Mouse (Mus musculus) induced T-regulatory cell, adult 2 months (primary cell): ENCODE results near the gene Elp6.

ENCODE experiments used
- DNase-seq: peaks from one replicate; pipeline ENCODE4 v3.0.0-alpha.2; 2012; ENCODE audit warnings: low read depth

The Elp6 gene

DNA sequence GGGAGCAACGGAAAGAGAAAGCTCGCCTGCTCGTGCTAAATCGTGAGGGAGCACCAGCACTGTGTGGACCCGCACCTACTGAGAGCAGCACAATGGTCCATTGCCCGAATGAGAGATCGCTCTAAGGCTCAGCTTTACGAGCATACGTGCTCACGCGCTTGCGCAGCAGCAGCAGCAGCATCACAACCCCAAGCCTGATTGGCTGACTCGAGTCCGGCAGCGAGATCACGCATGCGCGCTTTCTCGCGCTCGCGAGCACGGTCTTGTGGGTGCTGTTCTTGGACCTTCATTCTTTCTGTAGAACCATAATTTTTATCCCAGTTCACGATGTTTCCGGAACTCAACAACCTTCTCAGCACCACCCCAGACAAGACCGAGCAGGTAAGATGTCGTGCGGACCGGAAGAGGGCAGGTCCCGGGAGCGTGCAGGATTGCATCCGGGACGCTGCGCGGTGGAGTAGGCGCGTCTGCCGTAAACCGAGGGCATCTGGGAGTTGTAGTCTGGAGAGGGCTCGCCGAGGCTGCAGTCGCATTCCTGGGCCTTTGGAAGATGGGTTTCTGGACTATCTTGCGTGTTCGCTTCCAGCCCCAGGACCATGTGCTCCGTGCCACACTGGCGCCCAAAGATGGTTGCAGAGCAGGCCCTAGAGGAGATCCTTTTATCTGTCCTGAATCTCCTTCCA, at the start of gene Elp6:
TSS of gene Elp6 (plus strand) at position 205 of the 683 bp plus-strand sequence.
- peak; percentile 96 for DNase-seq

DNA sequence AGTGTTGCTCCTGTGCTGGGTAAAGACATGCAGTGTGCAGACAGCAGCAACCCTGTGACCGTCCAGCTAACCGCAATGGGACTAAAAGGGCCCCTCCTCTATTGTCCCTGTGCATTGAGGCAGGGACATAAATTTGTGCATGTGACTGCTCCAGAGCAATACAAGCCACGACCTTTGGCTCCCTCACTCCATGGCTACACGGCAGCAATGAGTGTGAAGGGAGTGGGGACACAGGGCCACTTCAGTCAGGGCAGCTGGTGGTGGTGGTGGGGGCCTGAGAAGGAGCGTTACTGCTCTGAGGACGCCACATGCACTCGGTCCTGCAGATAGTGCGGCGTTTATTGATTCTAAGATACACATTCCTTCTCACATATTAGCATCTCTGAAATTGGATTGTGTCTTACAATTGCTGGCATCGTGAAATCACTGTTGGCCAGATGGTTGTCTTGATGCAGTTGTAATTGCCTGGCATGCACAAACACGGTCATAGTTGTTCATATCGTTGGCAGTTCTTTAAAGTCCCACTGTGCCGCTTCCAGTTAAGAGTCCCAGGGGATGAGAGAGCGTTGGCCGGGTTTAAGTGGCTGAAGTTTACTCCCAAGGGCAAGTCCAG, 49.5 kb upstream of the Elp6 start:
- DNase-seq: no peak

DNA sequence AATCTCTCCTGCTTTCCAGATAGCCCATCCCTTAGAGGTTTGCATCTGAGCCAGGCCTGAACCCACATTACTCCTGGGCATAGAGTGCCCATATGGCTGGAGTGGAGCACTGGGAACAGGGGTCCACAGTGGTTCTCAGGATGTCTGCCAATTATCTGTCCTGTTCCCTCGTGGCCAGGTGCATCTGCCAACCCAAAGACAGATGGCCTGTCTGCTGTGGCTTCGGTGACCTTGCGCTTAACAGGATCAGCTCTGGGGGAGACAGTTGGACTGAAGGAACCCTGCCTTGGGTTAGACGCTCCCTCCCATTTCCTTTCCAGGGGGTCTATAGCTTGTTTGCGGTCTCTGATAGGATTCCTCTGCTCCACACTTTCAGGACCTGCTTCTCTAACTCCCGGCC, 46.3 kb upstream of the Elp6 start:
- no peak for DNase-seq

DNA sequence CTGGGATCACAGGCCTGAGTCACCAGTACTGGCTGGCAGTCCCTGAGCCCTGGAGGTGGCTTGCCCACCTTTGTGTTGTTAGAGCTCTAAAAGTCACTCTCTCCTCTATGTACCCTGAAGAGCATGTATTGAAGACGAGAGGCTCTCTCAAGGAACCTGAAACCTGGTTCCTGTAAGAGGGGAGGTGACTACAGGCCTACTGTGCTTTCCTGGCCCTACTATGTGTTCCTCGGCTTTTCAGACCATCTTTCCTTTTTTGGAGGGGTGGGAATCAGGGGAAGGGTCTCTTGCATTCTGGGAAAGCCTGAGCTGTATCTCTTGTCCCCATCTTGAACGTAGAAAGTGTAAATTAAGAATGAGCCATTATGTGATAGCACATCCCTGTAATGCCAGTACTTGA, 45.9 kb upstream of the Elp6 start:
- no peak for DNase-seq

DNA sequence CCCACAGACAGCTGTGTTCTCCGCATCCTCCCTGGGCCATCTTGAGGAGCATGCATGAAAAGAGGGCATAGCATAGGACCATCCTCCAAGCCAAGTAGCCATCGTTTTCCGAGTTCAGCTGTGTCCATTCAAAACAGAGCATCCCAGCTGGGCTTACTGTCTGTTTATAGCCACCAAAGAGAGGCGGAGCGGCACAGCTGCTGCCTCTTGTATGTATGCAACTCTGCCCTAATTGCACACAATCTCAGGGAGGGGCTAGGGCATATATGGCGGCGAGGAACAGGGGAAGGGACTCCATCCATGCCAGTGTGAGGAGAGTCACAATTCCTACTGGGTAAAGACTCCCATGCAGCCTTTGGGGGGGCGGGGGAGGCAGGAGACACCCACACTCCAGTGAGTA, 41.8 kb upstream of the Elp6 start:
- DNase-seq: no peak

DNA sequence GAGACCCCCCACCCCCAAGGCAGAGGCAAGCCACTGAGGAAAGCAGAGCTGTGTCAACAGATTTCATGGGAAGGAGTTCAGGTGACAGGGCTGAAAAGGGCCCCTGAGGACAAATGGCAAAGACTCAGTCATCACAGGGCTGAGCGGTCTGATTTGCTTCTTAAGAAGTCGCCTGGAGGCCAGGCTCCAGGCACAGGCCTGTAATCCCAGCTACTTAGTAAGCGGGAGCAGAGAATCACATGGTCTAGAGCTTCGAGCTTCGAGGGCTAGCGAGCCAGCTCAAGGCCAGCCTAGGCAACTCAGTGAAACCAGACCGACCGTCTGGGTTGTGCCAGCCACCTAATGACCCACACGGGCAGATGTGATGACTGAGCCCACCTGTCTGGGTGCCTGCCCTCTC, 40.0 kb upstream of the Elp6 start:
- DNase-seq: no peak

DNA sequence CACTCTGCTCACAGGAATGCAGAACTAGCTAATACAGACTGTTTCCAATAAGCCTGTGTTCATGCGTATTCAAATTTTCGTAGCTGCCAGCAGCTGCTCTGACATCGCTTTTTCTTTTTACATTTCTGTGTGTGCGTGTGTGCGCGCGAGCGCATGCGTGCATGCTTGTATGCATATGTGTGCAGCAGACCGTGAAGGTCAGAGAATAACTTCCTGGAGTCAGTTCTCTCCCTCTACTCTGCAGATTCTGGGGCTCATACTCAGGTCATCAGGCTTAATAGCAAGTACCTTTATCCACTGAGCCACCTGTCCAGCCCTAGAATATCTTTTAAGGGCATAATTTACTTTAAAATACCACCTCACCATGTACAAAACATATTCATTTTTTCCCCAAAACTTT, 36.6 kb upstream of the Elp6 start:
- no peak for DNase-seq

DNA sequence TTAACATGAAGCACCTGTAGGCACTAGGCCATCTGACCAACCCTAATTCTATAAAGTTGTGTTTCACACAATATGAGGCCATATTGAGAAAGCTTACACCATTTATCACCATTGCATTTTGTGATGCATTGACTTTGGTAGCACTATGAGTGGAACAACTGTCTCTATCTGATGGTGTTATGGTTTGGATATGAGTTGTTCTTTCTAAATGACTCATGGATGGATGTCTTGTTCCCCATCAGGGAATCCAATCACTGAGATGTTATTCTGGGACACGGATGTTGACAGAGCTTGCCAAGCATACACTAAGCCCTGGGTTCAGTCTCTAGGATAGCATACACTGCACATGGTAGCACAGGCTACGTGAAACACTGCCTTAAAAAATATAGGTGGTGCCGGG, 32.6 kb upstream of the Elp6 start:
- peak; percentile 34 for DNase-seq

DNA sequence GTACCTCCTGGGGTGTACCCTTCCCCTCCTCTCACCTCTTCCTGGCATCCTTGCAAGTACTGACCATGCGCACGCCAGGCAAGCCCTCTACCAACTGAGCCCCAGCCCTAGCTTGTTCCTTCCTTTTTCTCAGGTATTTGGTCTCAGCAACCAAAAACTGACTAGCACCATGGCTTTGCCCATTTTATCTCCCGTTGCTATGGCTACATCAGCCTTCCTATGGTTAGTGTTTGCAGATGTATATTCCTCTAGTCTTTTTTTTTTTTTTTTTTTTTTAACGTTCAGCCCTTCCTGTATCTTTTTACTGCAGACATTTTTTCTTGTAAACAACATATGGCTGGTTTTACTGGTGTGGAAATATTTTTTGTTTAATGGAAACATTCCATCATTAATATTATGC, 31.5 kb upstream of the Elp6 start:
- no peak for DNase-seq

DNA sequence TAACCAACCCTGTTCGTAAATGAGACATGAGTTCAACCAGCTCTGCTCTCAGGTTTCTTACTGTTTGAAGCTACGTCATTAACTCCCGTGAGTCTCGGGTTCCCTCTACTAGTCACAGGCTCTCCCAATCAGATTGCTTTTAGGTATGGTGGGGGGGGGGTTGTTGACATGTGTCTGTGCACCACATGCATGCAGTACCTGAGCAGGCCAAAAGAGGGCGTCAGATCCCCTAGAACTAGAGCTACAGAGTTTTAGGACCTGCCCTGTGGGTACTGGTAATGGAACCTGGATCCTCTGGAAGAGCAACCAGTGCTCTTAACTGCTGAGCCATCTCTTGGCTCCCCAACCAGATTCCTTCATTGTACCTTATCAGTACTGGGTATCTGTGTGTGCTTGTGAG, 29.1 kb upstream of the Elp6 start:
- peak; percentile 42 for DNase-seq

DNA sequence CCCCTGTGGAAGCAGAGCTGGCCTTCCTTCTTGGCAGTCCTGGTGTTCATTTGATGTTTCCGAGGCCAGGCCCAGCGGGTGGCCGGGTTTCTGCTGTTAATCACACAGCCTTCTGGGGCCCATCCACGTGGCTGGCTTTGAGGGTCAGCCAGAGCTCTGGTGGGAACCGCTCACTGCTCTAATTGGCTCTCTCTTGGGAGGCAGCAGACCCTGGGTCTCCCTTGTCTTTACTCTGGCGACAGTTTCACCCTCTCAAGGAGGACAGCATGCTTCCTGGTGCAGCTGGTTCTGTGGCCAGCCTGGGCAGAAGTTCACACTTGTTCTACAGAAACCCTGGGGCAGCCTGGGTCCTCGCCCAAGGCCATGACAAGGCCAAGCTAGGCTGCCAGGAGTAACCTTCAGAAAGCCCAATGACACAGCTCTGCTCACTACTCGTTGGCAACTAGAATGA, 27.5 kb upstream of the Elp6 start:
- no peak for DNase-seq

DNA sequence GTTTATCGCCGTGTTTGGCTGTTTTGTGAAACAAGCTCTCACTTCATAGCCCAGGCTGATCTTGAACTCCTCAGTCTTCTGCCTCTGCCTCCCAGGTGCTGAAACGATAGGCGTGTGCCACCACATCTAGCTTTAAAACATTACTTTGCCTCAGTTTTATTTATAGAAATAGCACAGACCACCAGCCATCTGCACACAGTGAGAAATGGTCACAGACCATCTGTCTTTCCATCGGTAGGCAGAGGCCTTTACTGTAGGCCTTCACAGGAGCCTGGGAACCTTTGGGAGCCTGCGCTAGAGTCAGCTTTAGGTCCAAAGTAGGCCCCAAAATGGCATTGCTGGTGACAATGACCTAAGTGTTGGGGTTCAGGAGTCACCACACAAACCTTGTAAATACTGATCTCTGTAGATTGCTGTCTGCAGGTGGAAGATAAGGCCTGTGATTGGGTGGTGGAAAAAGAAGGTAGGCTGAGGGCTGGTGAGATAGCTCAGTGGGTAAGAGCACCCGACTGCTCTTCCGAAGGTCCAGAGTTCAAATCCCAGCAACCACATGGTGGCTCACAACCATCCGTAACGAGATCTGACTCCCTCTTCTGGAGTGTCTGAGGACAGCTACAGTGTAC, 20.8 kb upstream of the Elp6 start:
- DNase-seq: no peak

DNA sequence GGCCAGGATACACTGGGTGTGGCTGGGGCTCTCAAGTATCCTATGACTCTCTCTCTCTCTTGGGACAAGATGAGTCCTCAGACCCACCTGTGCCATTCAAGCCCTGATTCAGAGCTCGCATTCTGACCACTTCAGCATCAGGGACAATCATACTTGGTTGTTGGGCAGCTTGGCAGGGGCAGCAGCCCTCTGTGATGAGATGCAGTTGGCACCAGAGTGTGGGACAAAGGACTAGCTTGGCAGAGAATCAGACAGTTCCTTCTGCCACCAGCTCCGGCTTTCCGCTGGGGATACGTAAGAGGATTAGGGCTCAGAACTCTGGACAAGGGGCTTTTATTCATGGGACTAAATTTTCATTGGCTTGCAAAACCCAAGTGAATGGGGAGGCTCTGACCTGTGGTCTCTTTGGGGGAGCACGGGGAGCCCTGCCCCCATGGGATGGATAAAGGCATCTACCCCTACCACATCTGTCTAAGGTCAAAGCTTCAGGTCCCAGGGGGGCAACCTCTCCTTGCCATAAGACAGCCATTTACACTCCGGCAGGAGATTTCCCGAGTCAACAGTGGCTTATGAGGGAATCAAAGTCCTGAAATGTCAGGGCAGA, 17.6 kb upstream of the Elp6 start:
- no peak for DNase-seq

DNA sequence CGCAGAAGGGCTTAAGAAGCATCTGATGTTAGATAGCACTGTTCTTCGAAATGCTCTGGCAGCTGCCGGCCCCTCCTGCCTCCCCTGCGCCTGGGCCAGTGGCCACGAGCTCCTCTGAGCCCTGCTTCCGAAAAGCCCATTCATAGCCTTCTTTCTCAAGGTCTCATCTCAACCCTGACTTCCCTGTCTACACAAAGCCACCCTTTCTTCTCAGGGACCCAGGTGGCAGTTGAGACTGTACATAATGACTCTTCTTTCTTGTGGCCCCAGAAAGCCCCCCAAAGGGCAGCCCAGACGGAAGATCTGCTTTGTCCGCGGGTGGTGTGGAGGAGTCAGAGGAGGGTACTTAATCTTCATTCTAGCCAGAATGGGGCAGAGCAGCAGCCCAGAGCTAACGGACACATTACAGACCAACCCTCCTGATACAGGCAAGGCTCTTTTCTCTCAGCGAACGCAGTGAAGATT, 11.7 kb upstream of the Elp6 start:
- DNase-seq: no peak

DNA sequence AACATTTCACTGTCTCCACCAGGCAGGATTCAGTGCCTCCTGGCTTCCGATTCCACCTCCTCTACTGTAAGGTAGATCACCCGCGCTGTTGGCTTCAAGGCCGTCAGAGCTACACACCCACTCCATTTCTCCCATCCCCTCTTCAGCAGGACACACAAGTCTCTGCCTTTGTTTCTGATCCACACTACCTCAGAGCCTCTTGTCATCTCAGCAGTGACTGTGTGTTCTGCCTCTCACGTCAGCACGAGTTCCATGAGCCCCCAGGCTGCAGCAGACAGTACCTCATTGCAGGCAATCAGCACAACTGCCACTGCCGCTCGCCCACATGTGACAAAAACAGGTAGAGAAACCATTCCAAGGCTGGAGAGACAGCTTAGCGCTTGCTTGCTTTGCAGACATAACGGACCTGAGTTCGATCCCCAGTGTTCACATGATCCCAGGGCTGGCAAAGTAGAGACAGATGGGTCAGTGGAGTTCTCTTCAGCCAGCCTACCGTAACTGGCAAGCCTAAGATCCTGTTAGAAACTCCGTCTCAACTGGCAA, 11.0 kb upstream of the Elp6 start:
- DNase-seq: no peak

DNA sequence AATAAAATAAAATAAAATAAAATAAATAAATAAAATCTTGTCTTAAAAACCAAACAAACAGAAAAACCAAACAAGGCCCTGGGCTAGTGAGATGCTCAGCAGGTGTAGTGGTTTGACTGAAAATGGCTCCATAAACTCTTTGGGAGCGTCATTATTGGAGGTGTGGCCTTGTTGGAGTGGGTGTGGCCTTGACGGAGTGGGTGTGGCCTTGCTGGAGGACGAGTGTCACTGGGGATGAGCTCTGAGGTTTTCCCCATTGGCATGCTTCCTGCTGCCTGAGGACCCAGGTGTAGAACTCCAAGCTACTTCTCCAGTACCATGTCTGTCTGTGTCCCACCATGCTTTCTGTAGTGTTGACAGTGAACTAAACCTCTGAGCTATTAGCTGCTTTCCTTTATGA, 10.2 kb upstream of the Elp6 start:
- peak; percentile 27 for DNase-seq

DNA sequence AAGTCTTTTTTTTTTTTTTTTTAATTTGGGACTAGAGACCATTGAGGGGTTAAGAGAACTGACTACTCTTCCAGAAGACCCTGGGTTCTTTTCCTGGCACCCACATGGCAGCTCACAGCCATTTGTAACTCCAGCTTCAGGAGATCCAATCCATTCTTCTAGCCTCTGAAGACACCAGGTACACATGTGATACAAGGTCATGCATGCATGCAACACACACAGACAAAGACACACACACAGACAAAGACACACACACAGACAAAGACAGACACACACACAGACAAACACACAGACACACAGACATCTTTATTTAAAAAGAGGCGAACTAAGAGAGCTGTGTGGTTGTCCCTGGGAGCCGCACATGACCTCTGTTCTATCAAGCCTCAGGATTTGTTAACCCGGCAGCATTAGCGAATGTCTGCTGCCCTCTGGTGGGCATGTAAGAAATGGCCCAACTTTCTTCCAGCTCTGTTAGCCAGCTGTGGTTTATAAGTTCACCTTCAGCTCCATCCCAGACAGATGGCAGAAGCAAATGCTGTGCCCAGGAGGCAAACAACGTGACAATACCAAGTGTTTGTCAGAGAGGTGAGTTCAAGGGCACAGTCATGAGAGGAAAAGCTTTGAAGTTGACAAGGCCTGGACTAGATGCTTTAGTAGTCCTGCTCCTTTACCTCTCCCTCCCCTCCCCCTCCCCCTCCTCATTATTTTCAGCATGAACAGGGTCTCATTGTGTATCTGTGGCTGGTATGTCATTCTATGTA, 7.9 kb upstream of the Elp6 start:
- peak; percentile 90 for DNase-seq

DNA sequence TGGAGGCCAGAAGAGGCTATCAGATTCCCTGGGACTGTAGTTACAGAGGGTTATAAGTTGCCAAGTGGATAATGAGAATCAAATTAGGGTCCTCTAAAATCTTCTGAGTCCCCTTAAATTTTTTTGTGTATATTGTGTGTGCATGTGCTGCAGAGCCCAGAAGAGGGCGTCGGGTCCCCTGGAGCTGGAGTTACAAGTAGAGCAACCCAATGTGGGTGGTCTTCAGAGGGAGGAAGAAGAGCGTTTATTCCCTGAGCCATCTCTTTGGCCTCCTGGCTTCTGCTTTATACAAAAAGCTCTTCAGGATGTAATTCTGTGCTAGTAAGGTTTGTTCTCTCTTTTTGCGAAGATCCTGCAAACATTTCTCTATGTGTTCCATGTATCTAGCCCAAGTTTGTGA, 457 bp upstream of the Elp6 start:
- no peak for DNase-seq

DNA sequence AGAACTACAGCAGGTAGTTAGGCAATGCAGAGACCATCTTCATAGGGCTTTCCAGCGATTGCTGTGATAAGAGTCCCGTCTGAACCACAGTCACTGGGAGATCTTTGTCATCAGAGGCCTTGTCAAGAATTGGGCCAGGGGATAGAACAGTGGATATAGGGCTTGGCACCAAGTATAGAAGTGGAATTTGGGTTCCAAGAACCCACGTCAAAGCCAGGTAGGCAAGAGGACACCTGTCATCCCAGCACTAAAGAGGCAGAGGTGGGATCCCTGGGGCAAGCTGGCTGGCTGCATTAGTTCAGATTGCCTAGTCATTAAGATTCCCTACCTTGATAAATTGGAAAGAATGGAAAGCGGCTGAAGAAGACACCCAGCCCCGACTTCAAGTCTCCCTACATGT, 1.4 kb downstream of the Elp6 start:
- DNase-seq: no peak

DNA sequence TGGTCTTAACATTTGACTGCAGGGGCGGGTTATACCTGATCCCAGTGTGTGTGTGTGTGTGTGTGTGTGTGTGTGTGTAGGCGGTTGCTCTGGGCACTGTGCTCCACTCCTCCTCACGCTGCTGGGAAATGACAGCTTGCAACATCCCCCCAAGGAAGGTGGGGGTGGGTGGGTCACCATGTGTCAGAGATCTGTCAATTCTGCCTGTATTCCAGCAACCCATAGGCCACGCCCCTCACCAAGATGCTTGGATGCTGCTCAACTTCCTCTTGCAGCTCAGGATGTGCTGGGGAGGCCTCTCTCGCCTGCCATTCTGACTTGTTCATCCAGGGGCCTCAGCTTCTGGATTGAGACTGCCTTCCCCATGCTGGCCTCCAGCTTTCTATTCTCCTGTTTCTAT, 9.7 kb downstream of the Elp6 start:
- DNase-seq: no peak

DNA sequence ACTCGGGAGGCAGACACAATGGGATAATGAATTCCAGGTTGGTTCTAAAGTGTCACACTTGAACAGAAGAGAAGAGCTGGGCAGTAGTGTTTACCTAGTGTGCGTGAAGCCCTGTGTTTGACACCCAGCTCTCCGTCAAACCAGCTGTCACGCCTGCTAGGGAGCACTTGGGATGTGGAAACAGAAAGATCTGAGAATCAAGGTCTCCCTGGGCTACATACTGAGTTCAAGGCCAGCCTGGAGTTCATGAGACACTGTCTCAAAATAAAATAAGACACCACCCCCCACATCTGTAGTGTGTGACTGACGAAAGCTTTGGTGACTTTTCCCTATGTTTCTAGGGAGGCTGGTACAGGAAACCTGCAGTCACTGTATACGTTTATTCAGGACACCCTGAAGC, 10.4 kb downstream of the Elp6 start:
- DNase-seq: no peak

DNA sequence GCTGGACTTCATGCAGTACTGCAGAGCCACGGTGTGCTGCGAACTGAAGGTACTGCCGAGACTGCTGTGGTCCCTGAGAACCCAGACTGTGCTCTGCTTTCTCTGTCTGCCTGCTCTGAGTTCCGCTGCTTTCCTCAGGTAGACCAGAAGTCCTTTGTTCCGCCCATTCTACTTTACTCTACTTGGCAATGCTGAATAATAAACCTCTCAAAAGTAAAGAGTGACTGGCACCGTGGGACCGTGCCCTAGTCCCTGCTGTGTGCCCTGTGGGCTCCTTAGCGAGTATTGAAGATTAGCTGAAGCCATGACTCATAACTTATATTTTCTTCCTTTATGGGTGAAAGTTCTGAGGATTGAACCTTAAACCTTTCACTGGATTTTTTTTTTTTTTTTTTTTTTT, 10.9 kb downstream of the Elp6 start:
- DNase-seq: no peak
